Mouse (Mus musculus): ENCODE measurements around the gene Ubr7.

Ubr7 gene

GRCm38 (mm10) chr12:102729855-102730797 lies 27.6 kb upstream of the Ubr7 start:
- ChIA-PET POLR2A (interaction anchor here (0.6 to 32.5 kb wide), 38 partner anchors 9 to 597 kb away, joined by 3 to 1125 read pairs (median 5); partner anchors contain the start of genes Moap1 (in 4 of the 4), Tmem251 (in 4 of the 4), Gm28051 (in 2 of the 4) and Golga5 (in 2 of the 4)), CTCF (interaction anchor here in 3 of 4 experiments (0.6 to 2.6 kb wide), 15 partner anchors 8 to 261 kb away, joined by 3 to 8 read pairs (median 4); partner anchors contain the start of genes Golga5 (in 1 of the 3), Itpk1 (in 1 of the 3), Moap1 (in 1 of the 3) and Tmem251 (in 1 of the 3))

DNA sequence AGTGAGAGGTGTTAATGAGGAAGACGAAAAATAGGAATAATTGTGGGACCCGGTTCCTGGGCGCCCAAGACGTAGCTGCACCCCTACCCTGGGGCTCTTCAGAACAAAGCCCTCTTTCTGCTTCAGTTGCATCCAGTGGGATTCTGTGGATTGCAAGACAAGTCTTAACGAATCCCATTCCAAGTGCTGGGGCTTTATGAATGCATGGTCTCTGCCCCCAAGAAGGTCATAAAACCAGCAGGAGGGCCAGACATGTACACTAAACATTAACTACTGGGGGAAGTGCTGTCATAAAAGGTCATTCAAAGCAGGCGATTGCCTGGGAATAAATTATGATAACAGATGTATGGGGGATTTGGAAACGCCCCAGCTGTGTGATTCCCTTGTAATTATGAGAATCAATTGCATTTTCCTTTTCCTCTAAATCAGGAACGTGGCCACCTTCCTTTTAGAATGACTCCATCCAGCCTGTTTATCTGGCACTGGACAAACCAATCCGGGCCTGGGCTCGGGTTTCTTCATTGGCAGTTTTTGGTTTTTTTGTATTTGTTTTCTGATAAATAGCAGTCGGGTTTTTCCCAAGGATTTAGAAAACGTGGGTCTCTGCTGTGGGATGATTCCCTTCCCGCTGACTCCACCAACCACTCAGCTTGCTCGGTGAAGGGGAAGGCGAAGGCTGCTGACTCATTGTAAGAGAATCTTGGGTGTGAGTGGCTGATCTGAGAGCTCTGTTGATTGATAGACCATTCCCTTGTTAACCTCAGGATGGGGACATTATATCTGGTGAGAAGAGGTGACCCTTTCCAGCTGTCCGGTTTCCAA lies 26.8 kb upstream of the Ubr7 start:
- ChIA-PET CTCF (interaction anchor here in 3 of 4 experiments (0.6 to 2.6 kb wide), 14 partner anchors 9 to 262 kb away, joined by 3 to 8 read pairs (median 4); partner anchors contain the start of genes Golga5 (in 1 of the 3), Itpk1 (in 1 of the 3), Moap1 (in 1 of the 3) and Tmem251 (in 1 of the 3)), POLR2A (interaction anchor here (0.6 to 32.5 kb wide), 31 partner anchors 9 to 596 kb away, joined by 3 to 1125 read pairs (median 6); partner anchors contain the start of genes Moap1 (in 4 of the 4), Tmem251 (in 4 of the 4), Gm28051 (in 2 of the 4) and Golga5 (in 2 of the 4))

GRCm38 (mm10) chr12:102733381-102733780 lies 24.4 kb upstream of the Ubr7 start:
- ChIA-PET POLR2A (interaction anchor here in 3 of 4 experiments (0.8 to 32.5 kb wide), 8 partner anchors 11 to 342 kb away, joined by 3 to 1125 read pairs (median 12); partner anchors contain the start of genes Itpk1 (in 2 of the 3), Moap1 (in 2 of the 3), Tmem251 (in 2 of the 3) and Lgmn (in 1 of the 3)), CTCF (interaction anchor here in 3 of 4 experiments (0.6 to 2.3 kb wide), 19 partner anchors 10 to 477 kb away, joined by 3 to 9 read pairs (median 4); partner anchors contain the start of gene Lgmn (in 1 of the 3))

DNA sequence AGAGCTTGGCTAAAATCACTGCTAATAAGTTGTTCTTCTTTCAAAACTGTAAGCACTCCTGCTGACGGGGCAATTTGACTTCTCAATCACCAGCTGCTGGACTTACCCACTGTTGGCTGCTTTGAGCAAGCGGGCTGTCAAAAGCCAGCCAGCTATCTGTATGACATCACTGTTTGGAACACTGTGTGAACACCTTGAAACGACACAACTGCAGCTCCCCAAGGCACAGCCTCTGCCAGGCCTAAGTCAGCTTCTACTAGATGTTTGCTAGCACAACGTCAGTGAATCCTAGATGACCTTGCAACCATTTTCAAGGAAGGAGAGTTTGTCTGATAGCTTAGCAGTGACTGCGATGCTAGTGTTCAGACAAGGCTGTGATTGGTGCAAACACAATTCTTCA lies 18.7 kb upstream of the Ubr7 start:
- POLR2A ChIA-PET, result interaction anchor here in 2 of 4 experiments (0.6 to 32.5 kb wide), 9 partner anchors 8 to 300 kb away, joined by 3 to 1125 read pairs (median 3); partner anchors contain the start of genes Itpk1 (in 1 of the 2) and Lgmn (in 1 of the 2)
- CTCF ChIA-PET, result interaction anchor here (0.6 to 1.8 kb wide), 8 partner anchors 18 to 278 kb away, joined by 3 to 7 read pairs (median 3); partner anchors contain the start of genes Gm28051 (in 1 of the 4), Gon7 (in 1 of the 4) and Ubr7 (in 1 of the 4)

- CTCF ChIA-PET, result interaction anchor here (0.6 to 1.8 kb wide), 32 partner anchors 8 to 1813 kb away, joined by 3 to 12 read pairs (median 3); partner anchors contain the start of genes Gm28051 (in 2 of the 4), Golga5 (in 2 of the 4), Gon7 (in 2 of the 4) and Ubr7 (in 2 of the 4)
- POLR2A ChIA-PET, result interaction anchor here in 3 of 4 experiments (0.7 to 32.5 kb wide), 14 partner anchors 8 to 765 kb away, joined by 3 to 1125 read pairs (median 4); partner anchors contain the start of genes Cpsf2 (in 1 of the 3), Gm20604 (in 1 of the 3), Gm28051 (in 1 of the 3) and Gon7 (in 1 of the 3)
These were observed 17.5 kb upstream of the Ubr7 start for GRCm38 (mm10) chr12:102740285-102740684.

DNA sequence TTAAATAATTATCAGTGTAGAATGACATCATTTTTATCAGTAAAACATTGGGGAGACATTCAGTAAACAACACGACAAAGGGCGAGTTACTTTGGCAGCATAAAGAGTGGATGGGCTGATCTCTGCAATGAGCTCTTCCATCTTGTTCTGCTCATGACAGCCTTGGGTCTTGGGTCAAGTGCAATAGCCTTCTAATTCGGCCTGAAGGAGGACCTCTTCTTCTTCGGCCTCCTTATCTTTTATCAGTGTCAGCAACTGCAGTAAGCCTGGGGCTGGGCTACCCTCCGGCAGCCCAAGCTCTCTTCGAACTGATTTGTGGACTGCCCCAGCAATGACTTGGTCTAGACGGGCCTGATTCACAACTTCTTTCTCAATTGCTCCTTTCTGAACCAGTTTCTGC lies 15.7 kb upstream of the Ubr7 start:
- CTCF ChIA-PET, result interaction anchor here in 1 of 4 experiments (0.6 kb wide), 1 partner anchor 30 kb away, joined by 3 read pairs; no protein-coding TSS in a partner anchor
- POLR2A ChIA-PET, result interaction anchor here in 2 of 4 experiments (0.7 to 4.8 kb wide), 6 partner anchors 12 to 39 kb away, joined by 3 to 38 read pairs (median 3); no protein-coding TSS in a partner anchor

GRCm38 (mm10) chr12:102743036-102743588 lies 14.7 kb upstream of the Ubr7 start:
- ChIA-PET CTCF (interaction anchor here in 3 of 4 experiments (0.7 to 1.7 kb wide), 12 partner anchors 12 to 274 kb away, joined by 3 to 7 read pairs (median 4); partner anchors contain the start of genes Itpk1 (in 2 of the 3), Gm28051 (in 1 of the 3), Golga5 (in 1 of the 3) and Gon7 (in 1 of the 3)), POLR2A (interaction anchor here (0.6 to 4.8 kb wide), 71 partner anchors 8 to 789 kb away, joined by 3 to 60 read pairs (median 5); partner anchors contain the start of genes Gm20604 (in 3 of the 4), Gm28051 (in 3 of the 4), Gon7 (in 3 of the 4) and Ubr7 (in 3 of the 4))

GRCm38 (mm10) chr12:102743589-102744574 lies 13.9 kb upstream of the Ubr7 start, which contains the start of the genes Moap1 and Tmem251:
Gene Moap1 (minus strand): TSS chr12:102743661.
Gene Tmem251 (plus strand): TSS chr12:102743762.
- POLR2A ChIA-PET, result interaction anchor here (0.5 to 4.1 kb wide), 78 partner anchors 8 to 828 kb away, joined by 3 to 60 read pairs (median 4); partner anchors contain the start of genes Gm20604 (in 3 of the 4), Gm28051 (in 3 of the 4), Gon7 (in 3 of the 4) and Ubr7 (in 3 of the 4)
- CTCF ChIA-PET, result interaction anchor here in 3 of 4 experiments (0.6 to 1.7 kb wide), 17 partner anchors 8 to 275 kb away, joined by 3 to 7 read pairs (median 3); partner anchors contain the start of genes Itpk1 (in 2 of the 3), Gm28051 (in 1 of the 3), Golga5 (in 1 of the 3) and Gon7 (in 1 of the 3)

DNA sequence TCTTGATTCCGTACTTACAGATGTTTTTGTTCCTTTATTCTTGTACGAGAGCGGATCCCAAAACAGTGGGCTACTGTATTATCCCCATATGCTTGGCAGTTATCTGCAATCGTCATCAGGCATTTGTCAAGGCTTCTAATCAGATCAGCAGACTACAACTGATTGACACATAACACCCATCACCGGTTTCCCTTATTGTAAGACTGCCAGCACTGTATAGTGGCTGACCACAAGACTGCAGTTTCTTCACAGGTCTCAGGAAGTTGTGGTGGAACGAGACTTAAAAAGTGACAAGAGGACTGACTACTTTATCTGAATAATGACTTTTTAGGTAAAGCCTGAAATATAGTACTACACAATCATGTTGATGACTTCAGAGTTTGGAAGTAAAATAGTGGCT lies 12.9 kb upstream of the Ubr7 start:
- CTCF ChIA-PET, result interaction anchor here in 1 of 4 experiments (1.1 to 1.7 kb wide), 2 partner anchors 220 to 245 kb away, joined by 3 to 6 read pairs; no protein-coding TSS in a partner anchor

GRCm38 (mm10) chr12:102748256-102748655 lies 9.5 kb upstream of the Ubr7 start:
- POLR2A ChIA-PET, result interaction anchor here in 2 of 4 experiments (0.6 to 3.6 kb wide), 8 partner anchors 8 to 422 kb away, joined by 3 to 29 read pairs (median 4); partner anchors contain the start of genes Gm28051 (in 2 of the 2), Gon7 (in 2 of the 2), Ubr7 (in 2 of the 2) and Gm20604 (in 1 of the 2)
- CTCF ChIA-PET, result interaction anchor here in 2 of 4 experiments (0.6 to 1.1 kb wide), 2 partner anchors 8 to 248 kb away, joined by 3 read pairs; no protein-coding TSS in a partner anchor

More for the DNA sequence above, 12.9 kb upstream of the Ubr7 start:
- POLR2A ChIA-PET, result interaction anchor here in 3 of 4 experiments (1.2 to 4.1 kb wide), 15 partner anchors 10 to 787 kb away, joined by 3 to 60 read pairs (median 7); partner anchors contain the start of genes Gm20604 (in 2 of the 3), Gm28051 (in 2 of the 3), Gon7 (in 2 of the 3) and Ubr7 (in 2 of the 3)

GRCm38 (mm10) chr12:102756304-102756703 lies 1.5 kb upstream of the Ubr7 start:
- ChIA-PET CTCF (interaction anchor here in 2 of 4 experiments (1.2 to 1.7 kb wide), 2 partner anchors 13 to 22 kb away, joined by 5 to 7 read pairs; partner anchors contain the start of genes Moap1 (in 1 of the 2) and Tmem251 (in 1 of the 2)), POLR2A (interaction anchor here (0.6 to 5.5 kb wide), 22 partner anchors 9 to 1983 kb away, joined by 3 to 52 read pairs (median 6); partner anchors contain the start of genes Moap1 (in 4 of the 4) and Tmem251 (in 4 of the 4))

DNA sequence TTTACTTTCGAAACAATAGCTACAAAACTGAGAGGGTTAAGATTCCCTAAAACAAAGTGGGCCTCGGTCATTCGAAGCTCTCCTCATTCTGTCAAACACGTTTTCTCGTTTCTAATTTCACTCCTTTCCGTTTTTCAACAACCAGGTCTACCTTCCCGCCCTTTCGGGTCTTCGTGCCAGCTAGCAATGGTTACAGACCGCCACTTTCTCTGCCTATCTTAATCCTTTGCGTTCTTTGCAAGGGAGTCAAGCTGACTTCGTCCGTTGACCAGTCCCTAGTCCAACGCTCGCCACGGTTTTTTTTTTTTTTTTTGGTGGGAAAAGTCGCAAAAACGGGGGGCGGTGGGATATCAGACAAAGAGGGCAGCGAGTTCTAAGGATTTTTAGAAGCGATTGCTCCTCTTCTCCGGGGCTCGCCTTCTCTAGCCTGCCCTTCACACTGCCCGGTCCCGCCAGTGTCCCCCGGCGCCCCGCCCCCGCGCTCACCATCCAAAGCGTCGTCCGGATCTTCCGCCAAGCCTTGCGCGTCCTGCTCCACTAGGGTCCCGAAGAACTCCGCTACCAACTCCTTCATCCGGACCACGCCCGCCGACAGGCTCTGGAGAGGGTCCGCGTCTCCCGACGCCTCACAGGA lies 595 bp upstream of the Ubr7 start:
- POLR2A ChIA-PET, result interaction anchor here (0.6 to 5.5 kb wide), 46 partner anchors 9 to 669 kb away, joined by 3 to 52 read pairs (median 4); partner anchors contain the start of genes Moap1 (in 4 of the 4), Tmem251 (in 4 of the 4), Golga5 (in 2 of the 4) and Ddx24 (in 1 of the 4)
- CTCF ChIA-PET, result interaction anchor here (0.5 to 1.9 kb wide), 15 partner anchors 12 to 458 kb away, joined by 3 to 9 read pairs (median 4); partner anchors contain the start of genes Golga5 (in 1 of the 4), Moap1 (in 1 of the 4) and Tmem251 (in 1 of the 4)

DNA sequence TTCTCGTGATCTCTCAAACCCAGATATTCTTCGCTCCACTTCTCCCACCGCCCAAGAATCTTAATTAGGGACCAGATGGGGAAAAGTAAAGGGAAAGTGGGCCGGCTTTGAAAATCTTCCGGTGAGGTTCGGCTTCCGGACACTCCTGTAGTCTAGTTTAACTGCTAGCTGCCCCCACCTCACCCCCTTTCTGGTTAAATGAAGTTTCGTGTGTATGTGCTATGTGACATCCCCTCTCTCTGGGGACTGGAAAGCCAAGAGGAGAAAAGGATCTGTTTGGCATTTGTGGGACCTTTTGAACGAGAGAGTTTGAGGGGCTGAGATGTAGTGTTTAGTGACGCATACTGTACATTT lies 613 bp downstream of the Ubr7 start, which contains the start of gene Gm20604:
Gene Gm20604, minus strand, starts transcription at position 270 of the 354 bp plus-strand sequence.
- ChIA-PET CTCF (interaction anchor here in 2 of 4 experiments (0.6 to 1.9 kb wide), 2 partner anchors 11 to 1660 kb away, joined by 5 to 10 read pairs; no protein-coding TSS in a partner anchor), POLR2A (interaction anchor here in 3 of 4 experiments (0.7 to 5.5 kb wide), 25 partner anchors 7 to 223 kb away, joined by 3 to 52 read pairs (median 5); partner anchors contain the start of genes Moap1 (in 3 of the 3), Tmem251 (in 3 of the 3) and Itpk1 (in 2 of the 3))
